Mouse (Mus musculus): ENCODE data around the gene Colq. TPM values are rescaled to one million over a fixed set of nuclear protein-coding genes. Genes with fewer than 3 reads are reported as not detected.

Colq gene
- 0.36 and 4.0 TPM in 2 replicates for polyA plus RNA-seq (2012; rRNA removed; ENCODE audit: low replicate concordance)

DNA sequence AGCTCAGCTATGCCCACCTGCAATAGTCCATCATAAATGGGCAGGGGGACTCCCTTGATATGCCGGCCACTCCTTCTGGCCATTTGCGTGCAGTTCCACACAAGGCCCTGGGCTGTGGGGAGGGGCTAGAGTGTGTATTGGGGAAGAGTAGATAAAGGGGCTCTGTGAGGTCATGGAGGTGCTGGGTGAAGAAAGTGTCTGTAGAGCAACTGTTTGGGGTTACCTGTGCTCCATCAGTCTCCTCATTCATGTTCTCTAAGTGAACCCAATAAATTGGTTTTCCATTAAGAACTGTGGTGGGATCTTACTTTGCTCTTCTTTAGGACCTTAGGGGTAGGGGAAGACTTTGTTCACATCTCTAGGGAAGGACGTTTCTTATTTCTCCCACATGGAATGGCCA lies at the start of gene Colq:
Gene Colq (minus strand): TSS at position 101 of the 400 bp plus-strand sequence.

DNA sequence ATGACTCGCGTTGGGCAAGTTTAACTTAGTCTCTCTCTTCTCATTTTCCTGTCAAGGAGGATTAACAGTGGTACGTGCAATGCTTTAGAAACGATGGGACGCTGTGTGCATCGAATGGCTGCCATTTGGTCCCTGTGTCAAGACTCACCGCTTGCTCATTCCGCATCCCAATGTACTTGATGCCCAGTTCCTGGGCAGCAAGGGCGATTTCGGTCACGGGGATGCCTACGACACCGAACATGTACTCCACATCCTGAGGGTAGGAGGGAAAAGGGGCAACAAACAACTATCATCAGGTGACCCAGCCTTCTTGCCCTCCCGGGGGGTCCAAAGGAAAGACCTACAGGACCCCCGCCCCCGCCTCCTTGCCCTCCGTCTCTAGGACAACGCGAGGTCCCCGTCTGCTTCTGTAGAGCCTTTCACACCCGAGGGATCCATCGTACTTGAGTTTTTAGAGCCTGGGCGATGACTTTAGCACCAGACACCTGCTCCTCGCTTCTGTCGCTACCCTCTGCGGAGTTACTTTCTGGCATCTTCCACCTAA lies 49.3 kb upstream of the Colq start, which contains the start of gene Gm49387:
Gene Gm49387 (minus strand): TSS at position 533 of the 544 bp plus-strand sequence.

GRCm38 (mm10) chr14:31494975-31495455 lies 96.1 kb downstream of the Colq start, which contains the start of gene Mettl6:
Gene Mettl6, minus strand, starts transcription at chr14:31495040.

GRCm38 (mm10) chr14:31494349-31494974 lies 96.7 kb downstream of the Colq start, which contains the start of gene Eaf1:
Gene Eaf1, plus strand, starts transcription at chr14:31494399.

Other genes starting within 250 kb of the Colq start
- 31.3 and 54.8 TPM in 2 replicates for gene Sh3bp5, start 155.3 kb downstream of the Colq start, polyA plus RNA-seq (2012; rRNA removed; ENCODE audit: low replicate concordance)
- gene Eaf1, start 96.9 kb downstream of the Colq start, polyA plus RNA-seq (2012; rRNA removed; ENCODE audit: low replicate concordance) = 18.6 and 36.0 TPM in 2 replicates
- gene Mettl6, start 96.3 kb downstream of the Colq start, polyA plus RNA-seq (2012; rRNA removed; ENCODE audit: low replicate concordance) = 11.6 and 15.7 TPM in 2 replicates
- not detected in 2 replicates for gene Gm49387, start 49.5 kb upstream of the Colq start, polyA plus RNA-seq (2012; rRNA removed; ENCODE audit: low replicate concordance)
- 62.8 and 69.6 TPM in 2 replicates for gene Btd, start 49.7 kb upstream of the Colq start, polyA plus RNA-seq (2012; rRNA removed; ENCODE audit: low replicate concordance)
- gene Hacl1, start 49.9 kb upstream of the Colq start, polyA plus RNA-seq (2012; rRNA removed; ENCODE audit: low replicate concordance) = 23.4 and 58.2 TPM in 2 replicates
- 4.2 and 11.0 TPM in 2 replicates for gene Ankrd28, start 239.3 kb upstream of the Colq start, polyA plus RNA-seq (2012; rRNA removed; ENCODE audit: low replicate concordance)

Measured in subcutaneous adipose tissue, adult 2 months (tissue).